Mouse (Mus musculus) bone marrow macrophage, adult 2 months (primary cell): Measurements from ENCODE around the gene Thsd7a.

Experiments
- CTCF ChIP-seq: IDR thresholded peaks from 2 replicates; pipeline ENCODE4 v1.5.1; 2012; ENCODE audit warnings: low read depth, mild to moderate bottlenecking, low read length, moderate library complexity
- POLR2A ChIP-seq: IDR thresholded peaks from 2 replicates; pipeline ENCODE4 v1.6.1; 2012; ENCODE audit warnings: mild to moderate bottlenecking, low read depth, low read length, borderline replicate concordance

DNA sequence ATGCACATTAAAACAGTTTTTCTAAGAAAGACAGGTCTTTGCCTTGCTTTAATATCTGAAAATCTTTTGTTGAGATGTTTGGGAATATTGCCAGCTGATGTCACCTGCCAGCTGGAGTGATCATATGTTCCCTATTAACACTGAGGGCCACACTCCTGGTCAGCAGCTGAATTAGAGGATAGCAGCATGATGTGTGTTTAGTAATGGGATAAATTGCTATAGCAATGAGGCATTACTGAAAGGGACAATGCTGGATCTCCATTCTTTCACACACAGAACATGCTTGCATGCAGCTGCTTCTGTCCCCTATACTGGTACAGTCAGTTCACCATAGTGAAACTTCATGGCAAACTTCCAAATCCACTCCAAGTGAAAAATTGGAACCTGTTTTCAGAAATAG lies 230.1 kb downstream of the Thsd7a start:
- TF ChIP-seq CTCF (no peak), POLR2A (no peak)
